Mouse (Mus musculus) kidney, postnatal 36 days (tissue): ENCODE results near the gene Sec22b.

Source experiments
- DNase-seq, 2 experiments: peaks; one replicate each; pipeline ENCODE4 v3.0.0; 2021 to 2022; ENCODE audit warnings: mixed read lengths in 2 of 2

The Sec22b gene

GRCm38 (mm10) chr3:97900516-97901490, at the start of gene Sec22b:
Sec22b (plus strand) TSS chr3:97901190.
- peak; percentile 92 to 93 for DNase-seq

GRCm38 (mm10) chr3:97851803-97852202, 49.2 kb upstream of the Sec22b start:
- DNase-seq: no peak

- DNase-seq: no peak
These were observed 46.2 kb upstream of the Sec22b start for GRCm38 (mm10) chr3:97854575-97855384.

GRCm38 (mm10) chr3:97859400-97859799, 41.6 kb upstream of the Sec22b start:
- DNase-seq: no peak

- no peak for DNase-seq
These were observed 40.1 kb upstream of the Sec22b start for GRCm38 (mm10) chr3:97860820-97861451.

GRCm38 (mm10) chr3:97866696-97867095, 34.3 kb upstream of the Sec22b start:
- DNase-seq: peak; percentile 26 to 35

- DNase-seq: peak; percentile 17 to 39
These were observed 33.6 kb upstream of the Sec22b start for GRCm38 (mm10) chr3:97867221-97868023.

- peak; percentile 68 to 84 for DNase-seq
These were observed 32.8 kb upstream of the Sec22b start for GRCm38 (mm10) chr3:97868024-97868689.

- no peak for DNase-seq
These were observed 32.3 kb upstream of the Sec22b start for GRCm38 (mm10) chr3:97868733-97869132.

GRCm38 (mm10) chr3:97869730-97870129, 31.3 kb upstream of the Sec22b start:
- no peak for DNase-seq

GRCm38 (mm10) chr3:97874777-97875176, 26.2 kb upstream of the Sec22b start:
- DNase-seq: no peak

GRCm38 (mm10) chr3:97876259-97876658, 24.7 kb upstream of the Sec22b start:
- no peak for DNase-seq

- DNase-seq: peak; percentile 78 to 92
These were observed 21.8 kb upstream of the Sec22b start for GRCm38 (mm10) chr3:97879222-97879621.

- DNase-seq: no peak
These were observed 19.4 kb upstream of the Sec22b start for GRCm38 (mm10) chr3:97881576-97881975.

GRCm38 (mm10) chr3:97887785-97888167, 13.2 kb upstream of the Sec22b start:
- DNase-seq: no peak

GRCm38 (mm10) chr3:97888168-97888901, 12.7 kb upstream of the Sec22b start, which contains the start of gene Pde4dip:
Pde4dip (minus strand) TSS chr3:97888707.
- peak in 1 of 2 experiments; percentile 35 for DNase-seq

GRCm38 (mm10) chr3:97890205-97890604, 10.8 kb upstream of the Sec22b start:
- DNase-seq: no peak

- peak in 1 of 2 experiments; percentile 66 for DNase-seq
These were observed 6.3 kb upstream of the Sec22b start for GRCm38 (mm10) chr3:97894695-97895094.

GRCm38 (mm10) chr3:97898381-97898780, 2.6 kb upstream of the Sec22b start:
- no peak for DNase-seq

- no peak for DNase-seq
These were observed 596 bp downstream of the Sec22b start for GRCm38 (mm10) chr3:97901586-97901985.

- DNase-seq: no peak
These were observed 8.7 kb downstream of the Sec22b start for GRCm38 (mm10) chr3:97909737-97910136.
